Mouse (Mus musculus): Measurements from ENCODE around the gene Dlx2. TPM values are rescaled to one million over a fixed set of nuclear protein-coding genes. Genes with fewer than 3 reads are reported as not detected.
A peak's percentile ranks its signal among the peaks of the same experiment; 100 is the strongest.

The Dlx2 gene
- polyA plus RNA-seq, 1 experiment from 2014 or later = 0.41 TPM

DNA sequence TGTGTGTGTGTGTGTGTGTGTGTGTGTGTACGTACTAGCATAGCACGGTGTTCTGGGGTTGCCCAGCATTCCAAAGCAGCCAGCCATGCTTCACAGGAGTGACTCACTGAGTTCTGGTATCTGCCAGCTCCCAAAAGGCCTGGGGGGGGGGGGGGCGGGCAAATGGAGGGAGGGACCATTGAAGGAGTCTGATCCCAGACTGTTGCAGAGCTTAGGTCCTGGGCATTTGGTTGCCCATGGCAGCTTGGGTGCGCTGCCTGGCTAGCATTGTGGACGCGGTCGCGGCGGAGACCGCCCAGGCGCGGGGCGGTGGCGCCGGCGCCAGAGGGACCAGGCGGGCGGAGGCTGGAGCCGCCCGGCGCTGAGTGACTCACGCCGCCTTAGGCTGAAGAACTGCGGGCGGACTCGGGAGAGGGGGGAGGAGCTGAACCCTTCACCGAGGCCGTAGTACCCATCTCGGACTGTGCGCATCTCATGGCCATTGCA is 3.7 kb downstream of the Dlx2 start:
- Histone ChIP-seq H3K4me2 (ENCODE audit: low read length) (peak overlapping the region; percentile 33), H3K4me1 (ENCODE audit: control insufficient read depth, insufficient read depth, low read length) (peaks cover 13% of the 10 kb centered on the region), H3K4me3 (replicated peaks; ENCODE audit: low read depth, low read length) (0 out of 2 replicates have a peak overlapping the region, but pooled peaks have one; percentile 10), H3K9me3 (ENCODE audit: control insufficient read depth, low read length) (no peaks in the 10 kb centered on the region), H3K9ac (replicated peaks; ENCODE audit: low read length) (0 out of 2 replicates have a peak overlapping the region, but pooled peaks have one; percentile 12), H3K27me3 (ENCODE audit: control insufficient read depth, insufficient read depth, low read length) (peaks cover 85% of the 10 kb centered on the region), H3K36me3 (ENCODE audit: control insufficient read depth, insufficient read depth, low read length) (no peaks in the 10 kb centered on the region), H3K27ac (replicated peaks; ENCODE audit: low read depth, low read length) (0 out of 2 replicates have a peak overlapping the region, but pooled peaks have one; percentile 41)
- WGBS = 0% methylated on average over 29 of the region's 30 CpGs
- ATAC-seq (ENCODE audit: low FRiP score, low TSS enrichment) (no peak), DNase-seq (peak; percentile 52)

DNA sequence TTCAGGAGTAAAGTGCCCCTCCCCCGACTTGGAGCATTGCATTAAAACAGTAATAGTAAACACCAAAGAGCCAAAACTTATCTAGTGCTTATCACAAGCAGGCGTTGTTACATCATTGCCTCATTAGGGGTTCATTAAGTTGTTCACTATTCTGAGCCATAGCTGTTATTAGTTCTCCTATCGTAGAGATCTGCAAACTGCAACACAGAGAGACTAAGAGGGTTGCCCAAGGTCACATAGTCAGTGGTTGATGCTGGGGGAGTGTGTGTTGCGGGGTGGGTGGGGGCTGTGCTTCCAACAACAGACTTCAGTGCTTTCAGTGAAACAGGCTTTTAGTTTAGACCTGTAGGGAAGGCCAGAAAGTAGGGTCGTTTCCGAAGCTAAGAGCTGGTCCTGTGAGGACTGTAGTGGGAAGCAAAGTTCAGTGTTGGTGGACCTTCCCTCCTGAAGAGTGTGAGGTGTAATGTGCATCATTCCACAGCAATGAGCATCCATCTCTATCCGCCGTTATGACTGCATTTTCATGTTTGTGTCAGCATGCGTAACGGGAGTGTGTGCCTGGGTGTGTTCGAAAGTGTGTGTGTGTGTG is 4.2 kb downstream of the Dlx2 start:
- H3K4me2 ChIP-seq (ENCODE audit: low read length) = no peak overlapping the region
- DNase-seq (peak; percentile 14), ATAC-seq (ENCODE audit: low FRiP score, low TSS enrichment) (no peak)
- no peak overlapping the region for H3K4me3 ChIP-seq (replicated peaks; ENCODE audit: low read depth, low read length)
- 3% methylated on average over 11 of the region's 11 CpGs for WGBS
- no peaks in the 10 kb centered on the region for H3K36me3 ChIP-seq (ENCODE audit: control insufficient read depth, insufficient read depth, low read length)
- H3K9me3 ChIP-seq (ENCODE audit: control insufficient read depth, low read length) = no peaks in the 10 kb centered on the region
- H3K4me1 ChIP-seq (ENCODE audit: control insufficient read depth, insufficient read depth, low read length) = peaks cover 13% of the 10 kb centered on the region
- no peak overlapping the region for H3K27ac ChIP-seq (replicated peaks; ENCODE audit: low read depth, low read length)
- H3K9ac ChIP-seq (replicated peaks; ENCODE audit: low read length) = no peak overlapping the region
- peaks cover 89% of the 10 kb centered on the region for H3K27me3 ChIP-seq (ENCODE audit: control insufficient read depth, insufficient read depth, low read length)

DNA sequence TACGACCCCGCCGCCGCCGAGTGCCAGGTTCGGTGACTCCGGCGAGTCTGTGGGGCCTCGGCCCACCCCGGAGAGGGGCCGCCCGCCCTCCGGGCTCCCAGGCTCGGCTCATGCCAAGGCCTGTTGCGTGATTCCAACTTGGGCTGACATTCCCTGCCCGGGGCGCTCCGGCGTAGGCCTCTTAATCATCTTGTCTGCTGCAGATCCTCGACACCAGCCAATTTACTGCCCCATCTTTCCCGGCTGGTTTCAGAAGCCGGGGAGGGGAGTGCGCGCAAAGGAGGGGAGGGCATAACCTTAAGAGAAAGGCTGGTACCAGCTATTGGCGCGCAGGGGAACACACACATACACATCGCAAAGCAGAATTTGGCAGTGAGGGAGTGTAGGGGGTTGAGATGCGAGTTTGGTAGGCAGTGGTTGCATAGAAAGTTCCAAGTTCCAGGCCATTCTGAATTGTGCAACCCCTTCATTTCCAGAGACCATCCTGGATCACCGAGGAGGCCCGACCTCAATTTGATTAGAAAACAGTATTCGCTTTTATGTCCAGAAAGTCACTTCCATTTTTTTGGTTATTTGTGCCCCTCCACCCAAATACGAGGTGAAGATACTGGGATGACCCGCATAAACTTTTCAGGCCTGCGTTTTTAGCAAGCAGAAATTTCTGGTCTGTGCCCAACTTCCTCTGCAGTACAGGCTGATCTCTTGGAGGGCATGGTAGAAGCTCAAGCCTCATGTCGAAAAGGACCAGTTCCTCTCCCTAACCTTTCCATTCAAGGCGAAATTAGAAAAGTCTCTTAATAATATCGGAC is 4.9 kb downstream of the Dlx2 start:
- H3K9me3 ChIP-seq (ENCODE audit: control insufficient read depth, low read length) = no peaks in the 10 kb centered on the region
- 0 out of 2 replicates have a peak overlapping the region, but pooled peaks have one; percentile 6 for H3K27ac ChIP-seq (replicated peaks; ENCODE audit: low read depth, low read length)
- no peak overlapping the region for H3K4me3 ChIP-seq (replicated peaks; ENCODE audit: low read depth, low read length)
- ATAC-seq (ENCODE audit: low FRiP score, low TSS enrichment) (no peak), DNase-seq (peak; percentile 32)
- under 1% methylated on average over 37 of the region's 37 CpGs for WGBS
- no peak overlapping the region for H3K9ac ChIP-seq (replicated peaks; ENCODE audit: low read length)
- H3K4me2 ChIP-seq (ENCODE audit: low read length) = peak overlapping the region; percentile 20
- no peaks in the 10 kb centered on the region for H3K36me3 ChIP-seq (ENCODE audit: control insufficient read depth, insufficient read depth, low read length)
- H3K27me3 ChIP-seq (ENCODE audit: control insufficient read depth, insufficient read depth, low read length) = peaks cover 89% of the 10 kb centered on the region
- H3K4me1 ChIP-seq (ENCODE audit: control insufficient read depth, insufficient read depth, low read length) = peaks cover 13% of the 10 kb centered on the region

DNA sequence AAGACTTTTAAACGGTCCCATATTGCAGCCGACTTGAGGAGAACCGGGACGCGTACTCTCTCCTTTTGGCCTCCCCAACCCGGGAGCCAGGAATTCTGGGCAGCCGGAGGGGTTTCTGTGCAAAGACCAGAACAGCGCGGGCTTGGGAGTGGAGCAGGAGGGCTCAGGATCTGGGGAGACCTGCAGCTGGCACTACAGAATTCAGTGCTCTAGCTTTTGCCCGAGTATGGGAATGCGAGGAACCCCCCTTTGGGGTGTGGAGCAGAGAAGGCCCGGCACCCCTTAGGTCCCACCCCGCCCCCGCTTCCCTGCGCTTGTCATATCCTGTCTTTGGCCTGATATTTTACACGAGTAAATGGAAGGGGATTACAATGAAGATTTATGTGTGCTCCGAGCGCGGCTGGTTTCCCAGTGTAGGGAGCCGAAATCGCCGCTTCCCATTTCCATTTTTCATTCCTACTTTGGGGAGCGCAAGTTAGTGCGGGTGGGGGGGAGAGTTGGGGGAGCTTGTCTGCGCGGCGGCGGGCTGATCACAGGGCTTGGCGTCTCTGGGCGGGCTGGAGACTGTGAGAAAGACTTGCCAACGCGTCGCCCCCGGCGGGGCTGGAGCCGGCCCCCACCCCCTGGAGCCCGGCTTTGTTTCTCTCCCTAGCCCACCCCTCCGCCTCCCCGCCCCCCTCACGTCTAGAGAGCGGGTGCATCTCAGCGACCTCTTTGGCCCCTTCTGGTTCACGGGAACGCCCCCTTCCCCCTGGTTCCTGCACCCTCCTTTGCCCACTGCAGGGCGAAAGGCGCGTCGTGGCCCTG is 5.7 kb downstream of the Dlx2 start:
- ATAC-seq (ENCODE audit: low FRiP score, low TSS enrichment) (no peak), DNase-seq (peak; percentile 37)
- peaks cover 6% of the 10 kb centered on the region for H3K4me1 ChIP-seq (ENCODE audit: control insufficient read depth, insufficient read depth, low read length)
- no peak overlapping the region for H3K9ac ChIP-seq (replicated peaks; ENCODE audit: low read length)
- H3K4me3 ChIP-seq (replicated peaks; ENCODE audit: low read depth, low read length) = no peak overlapping the region
- peak overlapping the region; percentile 20 for H3K4me2 ChIP-seq (ENCODE audit: low read length)
- no peaks in the 10 kb centered on the region for H3K36me3 ChIP-seq (ENCODE audit: control insufficient read depth, insufficient read depth, low read length)
- H3K9me3 ChIP-seq (ENCODE audit: control insufficient read depth, low read length) = no peaks in the 10 kb centered on the region
- peaks cover 89% of the 10 kb centered on the region for H3K27me3 ChIP-seq (ENCODE audit: control insufficient read depth, insufficient read depth, low read length)
- WGBS = under 1% methylated on average over 43 of the region's 48 CpGs
- 0 out of 2 replicates have a peak overlapping the region, but pooled peaks have one; percentile 6 for H3K27ac ChIP-seq (replicated peaks; ENCODE audit: low read depth, low read length)

DNA sequence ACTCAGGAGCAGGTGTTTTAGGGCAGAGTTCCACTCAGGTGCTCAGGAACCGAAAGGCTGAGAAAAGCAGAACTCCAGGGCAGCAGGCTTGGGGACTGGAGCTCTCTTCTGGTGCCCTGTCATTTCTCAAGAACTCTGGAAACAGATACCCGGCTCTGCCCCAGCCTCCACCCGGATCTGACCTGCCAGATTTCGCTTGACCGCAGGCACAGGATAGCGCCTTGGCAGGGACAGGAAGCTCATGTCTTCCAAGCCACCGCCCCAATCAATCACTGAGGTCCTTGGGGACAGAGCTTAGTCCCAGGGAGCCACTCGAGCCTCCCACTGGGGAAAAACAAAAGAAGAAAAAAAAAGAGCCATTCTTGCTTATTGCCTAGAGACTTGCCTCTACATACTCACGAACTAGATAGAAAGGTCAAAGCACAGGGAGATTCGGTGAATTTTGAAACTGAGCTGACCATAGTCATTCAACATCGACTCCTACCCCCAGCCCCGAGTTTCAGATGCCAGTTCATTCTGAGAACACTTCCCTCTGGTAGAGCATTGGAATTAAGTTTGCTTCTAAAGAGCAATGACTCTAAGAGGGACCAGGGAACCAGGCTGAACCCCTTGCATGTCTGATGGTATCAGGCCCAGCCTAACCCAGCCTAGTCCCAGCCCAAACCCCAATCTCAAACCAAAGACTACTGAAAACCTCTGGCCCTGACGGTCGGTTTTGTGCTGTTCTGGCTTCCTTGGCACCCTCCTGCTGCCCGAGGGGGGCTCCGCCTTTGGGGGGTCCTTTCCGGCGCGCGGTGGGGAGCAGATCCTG is 12.1 kb downstream of the Dlx2 start:
- Histone ChIP-seq H3K9me3 (ENCODE audit: control insufficient read depth, low read length) (no peaks in the 10 kb centered on the region), H3K27me3 (ENCODE audit: control insufficient read depth, insufficient read depth, low read length) (peaks cover 95% of the 10 kb centered on the region), H3K4me3 (replicated peaks; ENCODE audit: low read depth, low read length) (0 out of 2 replicates have a peak overlapping the region, but pooled peaks have one; percentile 1), H3K4me1 (ENCODE audit: control insufficient read depth, insufficient read depth, low read length) (no peaks in the 10 kb centered on the region), H3K36me3 (ENCODE audit: control insufficient read depth, insufficient read depth, low read length) (no peaks in the 10 kb centered on the region), H3K9ac (replicated peaks; ENCODE audit: low read length) (no peak overlapping the region), H3K27ac (replicated peaks; ENCODE audit: low read depth, low read length) (no peak overlapping the region), H3K4me2 (ENCODE audit: low read length) (no peak overlapping the region)
- under 1% methylated on average over 20 of the region's 20 CpGs for WGBS
- no peak for ATAC-seq (ENCODE audit: low FRiP score, low TSS enrichment)
- peak; percentile 19 for DNase-seq

DNA sequence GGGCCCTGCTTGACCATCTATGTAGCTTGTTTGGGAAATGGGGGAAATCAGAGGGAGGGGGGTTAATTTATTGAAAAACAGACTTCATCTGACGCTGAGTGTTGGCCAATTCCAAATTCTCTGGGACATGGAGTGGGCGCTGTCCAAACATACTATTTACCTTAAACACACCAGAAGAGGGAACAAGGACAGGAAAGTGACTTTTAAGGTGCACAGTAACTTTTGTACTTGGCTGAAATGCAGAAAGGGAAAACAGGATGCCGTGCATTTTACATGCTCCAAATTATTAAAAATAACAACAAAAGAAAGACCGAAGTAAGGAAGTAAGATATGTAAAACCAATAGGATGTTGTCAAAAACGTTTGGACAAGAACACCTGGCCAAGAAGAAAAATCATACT is 13.5 kb downstream of the Dlx2 start:
- Histone ChIP-seq H3K4me3 (replicated peaks; ENCODE audit: low read depth, low read length) (no peak overlapping the region), H3K9ac (replicated peaks; ENCODE audit: low read length) (no peak overlapping the region), H3K9me3 (ENCODE audit: control insufficient read depth, low read length) (no peaks in the 10 kb centered on the region), H3K4me1 (ENCODE audit: control insufficient read depth, insufficient read depth, low read length) (no peaks in the 10 kb centered on the region), H3K27me3 (ENCODE audit: control insufficient read depth, insufficient read depth, low read length) (peaks cover 95% of the 10 kb centered on the region), H3K36me3 (ENCODE audit: control insufficient read depth, insufficient read depth, low read length) (no peaks in the 10 kb centered on the region), H3K27ac (replicated peaks; ENCODE audit: low read depth, low read length) (no peak overlapping the region), H3K4me2 (ENCODE audit: low read length) (no peak overlapping the region)
- 10% methylated on average over 5 of the region's 5 CpGs for WGBS
- DNase-seq (no peak), ATAC-seq (ENCODE audit: low FRiP score, low TSS enrichment) (no peak)

DNA sequence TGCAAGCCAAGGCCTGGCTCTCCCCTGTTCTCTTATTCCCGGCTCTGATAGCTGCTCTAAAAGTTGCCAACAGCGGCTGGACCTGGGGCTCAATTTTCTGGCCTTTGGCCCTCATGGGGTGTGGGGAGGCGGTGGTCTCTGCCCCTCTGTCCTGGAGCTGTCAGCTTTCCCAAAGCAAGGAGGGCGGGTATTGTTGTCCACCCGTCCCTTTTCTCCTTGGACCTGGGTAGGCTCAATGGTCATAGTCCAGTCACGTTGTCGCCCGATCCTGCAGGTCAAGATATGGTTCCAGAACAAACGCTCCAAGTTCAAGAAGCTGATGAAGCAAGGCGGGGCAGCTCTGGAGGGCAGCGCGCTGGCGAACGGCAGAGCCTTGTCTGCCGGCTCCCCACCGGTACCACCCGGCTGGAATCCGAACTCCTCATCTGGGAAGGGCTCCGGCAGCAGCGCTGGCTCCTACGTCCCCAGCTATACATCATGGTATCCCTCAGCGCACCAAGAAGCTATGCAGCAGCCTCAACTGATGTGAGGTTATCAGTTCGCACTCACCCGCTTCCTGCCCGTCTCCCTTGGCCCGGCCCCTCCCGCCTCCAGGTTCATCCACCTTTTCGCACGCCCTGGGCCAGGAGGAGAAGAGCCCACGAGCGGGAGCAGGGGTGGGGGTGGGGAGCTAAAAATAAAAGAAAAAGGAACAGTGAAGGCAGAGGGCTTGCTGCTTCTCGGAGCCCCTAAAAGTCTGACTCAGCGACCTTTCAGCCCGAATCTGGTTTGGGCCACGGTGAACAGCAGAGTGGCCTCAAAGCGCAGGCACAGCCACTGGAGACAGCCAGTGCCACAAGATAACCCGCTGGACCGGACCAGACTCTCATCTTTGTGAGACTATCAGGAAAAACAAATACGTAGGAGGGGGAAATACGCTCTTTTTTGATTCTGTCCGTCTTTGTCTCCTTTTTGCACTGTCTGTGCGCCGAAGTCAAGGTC is 14.3 kb downstream of the Dlx2 start:
- peaks cover 94% of the 10 kb centered on the region for H3K27me3 ChIP-seq (ENCODE audit: control insufficient read depth, insufficient read depth, low read length)
- under 1% methylated on average over 43 of the region's 43 CpGs for WGBS
- no peaks in the 10 kb centered on the region for H3K9me3 ChIP-seq (ENCODE audit: control insufficient read depth, low read length)
- H3K9ac ChIP-seq (replicated peaks; ENCODE audit: low read length) = no peak overlapping the region; the same call in 1 of the 2 replicates
- 0 out of 2 replicates have a peak overlapping the region, but pooled peaks have one; percentile 7 for H3K4me3 ChIP-seq (replicated peaks; ENCODE audit: low read depth, low read length)
- no peak for ATAC-seq (ENCODE audit: low FRiP score, low TSS enrichment)
- 0 out of 2 replicates have a peak overlapping the region, but pooled peaks have one; percentile 52 for H3K27ac ChIP-seq (replicated peaks; ENCODE audit: low read depth, low read length)
- no peaks in the 10 kb centered on the region for H3K4me1 ChIP-seq (ENCODE audit: control insufficient read depth, insufficient read depth, low read length)
- peak; percentile 25 for DNase-seq
- peak overlapping the region; percentile 12; the same call in 1 of the 2 replicates for H3K4me2 ChIP-seq (ENCODE audit: low read length)
- no peaks in the 10 kb centered on the region for H3K36me3 ChIP-seq (ENCODE audit: control insufficient read depth, insufficient read depth, low read length)
